Mouse (Mus musculus) layer of hippocampus, adult 9-11 months (tissue): Measurements from ENCODE around the gene Tpst2.
A peak's percentile ranks its signal among the peaks of the same experiment; 100 is the strongest.

ENCODE experiments used
- DNase-seq: peaks from one replicate; pipeline ENCODE4 v3.0.0; 2022

Gene Tpst2

GRCm38 (mm10) chr5:112256457-112256856, 20.0 kb upstream of the Tpst2 start:
- DNase-seq, result no peak

- DNase-seq, result no peak
Observed at GRCm38 (mm10) chr5:112257896-112258295, 18.6 kb upstream of the Tpst2 start.

- no peak for DNase-seq
Observed at GRCm38 (mm10) chr5:112259862-112260650, 16.4 kb upstream of the Tpst2 start.

- DNase-seq, result no peak
Observed at GRCm38 (mm10) chr5:112260818-112261217, 15.7 kb upstream of the Tpst2 start.

- DNase-seq, result no peak
Observed at GRCm38 (mm10) chr5:112264099-112264498, 12.4 kb upstream of the Tpst2 start.

GRCm38 (mm10) chr5:112265110-112265509, 11.4 kb upstream of the Tpst2 start:
- DNase-seq, result no peak

GRCm38 (mm10) chr5:112265515-112265914, 11.0 kb upstream of the Tpst2 start:
- DNase-seq, result peak; percentile 81

GRCm38 (mm10) chr5:112266011-112266777, 10.3 kb upstream of the Tpst2 start:
- peak; percentile 9 for DNase-seq

GRCm38 (mm10) chr5:112270764-112271541, 5.5 kb upstream of the Tpst2 start:
- peak; percentile 64 for DNase-seq

- no peak for DNase-seq
Observed at GRCm38 (mm10) chr5:112272934-112273333, 3.6 kb upstream of the Tpst2 start.

GRCm38 (mm10) chr5:112273746-112274463, 2.6 kb upstream of the Tpst2 start:
- no peak for DNase-seq

GRCm38 (mm10) chr5:112275021-112275804, 1.3 kb upstream of the Tpst2 start:
- no peak for DNase-seq

- DNase-seq, result no peak
Observed at GRCm38 (mm10) chr5:112276907-112277348, 437 bp downstream of the Tpst2 start.

- no peak for DNase-seq
Observed at GRCm38 (mm10) chr5:112277906-112278470, 1.5 kb downstream of the Tpst2 start.

- no peak for DNase-seq
Observed at GRCm38 (mm10) chr5:112279181-112280021, 2.9 kb downstream of the Tpst2 start.

GRCm38 (mm10) chr5:112280151-112280550, 3.7 kb downstream of the Tpst2 start:
- peak; percentile 78 for DNase-seq

GRCm38 (mm10) chr5:112280863-112281660, 4.6 kb downstream of the Tpst2 start:
- no peak for DNase-seq

- DNase-seq, result no peak
Observed at GRCm38 (mm10) chr5:112281676-112282075, 5.2 kb downstream of the Tpst2 start.

- DNase-seq, result no peak
Observed at GRCm38 (mm10) chr5:112282123-112282779, 5.8 kb downstream of the Tpst2 start.
